Mouse (Mus musculus) thymus, adult 2 months (tissue): Measurements from ENCODE around the gene Adgrl3.

Experiments used
- CTCF ChIP-seq: fragments of 200-500 bp; IDR thresholded peaks from 2 replicates; pipeline ENCODE4 v1.5.1; 2012; ENCODE audit warnings: mild to moderate bottlenecking, control low read depth, low read length, moderate library complexity, borderline replicate concordance; ENCODE audit not compliant: control insufficient read depth, poor library complexity, insufficient read depth; ENCODE audit errors: extremely low read depth
- POLR2A ChIP-seq: fragments of 200-500 bp; IDR thresholded peaks from 2 replicates; pipeline ENCODE4 v1.6.1; 2012; ENCODE audit warnings: mild to moderate bottlenecking, low read length, control low read depth, moderate library complexity; ENCODE audit not compliant: control insufficient read depth, poor library complexity, insufficient read depth; ENCODE audit errors: extremely low read depth

DNA sequence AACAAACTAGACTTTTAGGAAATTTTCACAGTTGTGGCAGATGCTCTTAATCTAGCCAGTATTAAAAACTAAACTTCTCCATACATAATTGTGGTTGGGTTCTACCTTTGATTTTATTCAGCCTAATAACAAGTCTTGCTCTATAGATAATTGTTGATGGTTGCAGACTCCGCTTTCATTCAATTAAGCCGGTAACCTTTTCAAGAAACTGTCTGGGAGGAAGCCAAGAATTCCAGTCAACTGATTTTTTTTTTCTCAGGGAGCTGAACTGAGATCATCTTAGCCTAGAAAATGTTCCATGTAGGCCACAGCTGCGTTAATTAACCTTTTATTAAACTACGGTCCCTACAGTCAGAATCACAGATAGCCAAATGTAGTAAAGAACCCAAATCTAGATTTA lies 65.2 kb downstream of the Adgrl3 start:
- no peak for TF ChIP-seq POLR2A
- no peak for TF ChIP-seq CTCF
